Mouse (Mus musculus): ENCODE measurements at regions not wholly inside any gene's neighbourhood (a gene's known extent, or its start where the extent isn't known, plus 50 kb on each side); places are given as distances from the start of the nearest gene placed in this dataset.

DNA sequence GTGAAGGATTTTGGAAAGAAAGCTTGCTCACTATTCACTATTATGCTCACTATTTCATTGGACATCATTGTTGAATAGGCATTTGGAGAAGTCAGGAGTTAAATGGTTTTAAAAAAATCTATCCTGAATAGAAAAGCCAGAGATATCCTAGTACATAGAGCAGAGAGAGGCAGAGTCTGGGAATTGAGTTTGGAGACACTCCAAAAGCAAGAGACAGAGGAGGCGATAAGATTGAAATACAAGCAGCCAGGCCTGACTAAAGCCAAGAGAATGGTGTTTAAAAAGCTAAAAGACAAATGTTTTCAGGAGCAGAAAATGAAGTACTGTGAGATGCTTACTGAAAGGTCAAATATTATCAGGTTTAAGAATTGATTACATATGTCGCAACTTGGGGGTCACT, 400.1 kb downstream of the Gm9195 start:
- TF ChIP-seq GATA1 (IDR thresholded peaks at IDR 0.05; ENCODE audit: borderline replicate concordance, low read length) (no peak), FLI1 (IDR thresholded peaks at IDR 0.05; ENCODE audit: low read length) (no peak)

All from megakaryocyte, embryonic 14.5 days (primary cell).